ENCODE assay signal across 13 mouse cellular contexts in genomic region chr4:107775672-107776071, GRCm38 (mm10). TPM values are rescaled to one million over a fixed set of nuclear protein-coding genes. Genes with fewer than 3 reads are reported as not detected.
DNase-seq lines count a peak whose midpoint lies in the region; ATAC-seq and TF ChIP-seq lines count a peak whose summit lies in the region.
"Had no signal": no experiment of that assay in that cellular context is flagged by ENCODE, and none has a peak within 500 bp of the region (broad histone marks: within the 10 kb centered on the region; RNA-seq: fewer than 3 reads in every experiment).

No protein-coding gene starts in this region.

- H3K4me2 ChIP-seq in lung, embryonic 14.5 days, result no peak overlapping the region
- no peak overlapping the region for H3K4me2 ChIP-seq in forebrain, embryonic 16.5 days (ENCODE audit: low read length)
- H3K4me2 ChIP-seq in limb, embryonic 14.5 days (replicated peaks; ENCODE audit: low read depth, low read length, severe bottlenecking), result no peak overlapping the region
- no peak overlapping the region for H3K4me2 ChIP-seq in neural tube, embryonic 13.5 days
- H3K4me2 ChIP-seq: liver, embryonic 15.5 days had no signal

- no peaks in the 10 kb centered on the region for H3K36me3 ChIP-seq in lung, embryonic 14.5 days (ENCODE audit: insufficient read depth)
- no peaks in the 10 kb centered on the region for H3K36me3 ChIP-seq in forebrain, embryonic 16.5 days (ENCODE audit: control insufficient read depth, insufficient read depth)
- H3K36me3 ChIP-seq in limb, embryonic 14.5 days (ENCODE audit: control insufficient read depth, insufficient read depth, low read length), result no peaks in the 10 kb centered on the region
- no peaks in the 10 kb centered on the region for H3K36me3 ChIP-seq in neural tube, embryonic 13.5 days
- H3K36me3 ChIP-seq: liver, embryonic 15.5 days had no signal

- H3K9ac ChIP-seq in lung, embryonic 14.5 days, result no peak overlapping the region
- no peak overlapping the region; the same call in 1 of the 2 replicates for H3K9ac ChIP-seq in forebrain, embryonic 16.5 days (replicated peaks; ENCODE audit: low read depth, low read length)
- no peak overlapping the region for H3K9ac ChIP-seq in limb, embryonic 14.5 days (ENCODE audit: low read depth, low read length, severe bottlenecking)
- no peak overlapping the region for H3K9ac ChIP-seq in neural tube, embryonic 13.5 days
- H3K9ac ChIP-seq: liver, embryonic 15.5 days had no signal

- no peaks in the 10 kb centered on the region for H3K27me3 ChIP-seq in lung, embryonic 14.5 days (ENCODE audit: insufficient read depth, low read length)
- no peaks in the 10 kb centered on the region for H3K27me3 ChIP-seq in forebrain, embryonic 16.5 days (replicated peaks; ENCODE audit: control insufficient read depth, insufficient read depth, low read length)
- H3K27me3 ChIP-seq in limb, embryonic 14.5 days (ENCODE audit: control insufficient read depth, insufficient read depth, low read length), result no peaks in the 10 kb centered on the region
- H3K27me3 ChIP-seq in neural tube, embryonic 13.5 days, result no peaks in the 10 kb centered on the region
- H3K27me3 ChIP-seq: liver, embryonic 15.5 days had no signal

- H3K9me3 ChIP-seq in lung, embryonic 14.5 days (ENCODE audit: low read depth, low read length), result 0 out of 2 replicates have a peak, but pooled peaks cover 3% of the 10 kb centered on the region
- H3K9me3 ChIP-seq in forebrain, embryonic 16.5 days (ENCODE audit: control insufficient read depth, low read length), result 0 out of 2 replicates have a peak, but pooled peaks cover 3% of the 10 kb centered on the region
- H3K9me3 ChIP-seq in limb, embryonic 14.5 days (ENCODE audit: control insufficient read depth, low read length), result no peaks in the 10 kb centered on the region
- no peaks in the 10 kb centered on the region for H3K9me3 ChIP-seq in neural tube, embryonic 13.5 days
- H3K9me3 ChIP-seq: liver, embryonic 15.5 days had no signal

- H3K4me1 ChIP-seq in lung, embryonic 14.5 days (ENCODE audit: insufficient read depth), result no peaks in the 10 kb centered on the region
- H3K4me1 ChIP-seq in forebrain, embryonic 16.5 days (replicated peaks; ENCODE audit: control insufficient read depth, insufficient read depth, low read length), result peaks cover 22% of the 10 kb centered on the region
- no peaks in the 10 kb centered on the region for H3K4me1 ChIP-seq in limb, embryonic 14.5 days (ENCODE audit: control insufficient read depth, insufficient read depth, low read length)
- peaks cover 45% of the 10 kb centered on the region for H3K4me1 ChIP-seq in neural tube, embryonic 13.5 days (replicated peaks)
- no peaks in the 10 kb centered on the region for H3K4me1 ChIP-seq in lung, adult 2 months (ENCODE audit: control insufficient read depth, insufficient read depth, low read length)

- TF ChIP-seq POLR2A in limb, embryonic 14.5 days (IDR thresholded peaks at IDR 0.05; ENCODE audit: borderline replicate concordance, extremely low read depth, insufficient read depth, insufficient read length), result no peak
- TF ChIP-seq POLR2A in lung, adult 2 months (IDR thresholded peaks at IDR 0.05; ENCODE audit: borderline replicate concordance, extremely low read depth, low read depth, low read length), result no peak

- H3K4me3 ChIP-seq in lung, embryonic 14.5 days (ENCODE audit: low read depth, low read length), result no peak overlapping the region
- H3K4me3 ChIP-seq in forebrain, embryonic 16.5 days (replicated peaks; ENCODE audit: low read length), result no peak overlapping the region
- no peak overlapping the region for H3K4me3 ChIP-seq in limb, embryonic 14.5 days (replicated peaks; ENCODE audit: low read length)
- no peak overlapping the region for H3K4me3 ChIP-seq in neural tube, embryonic 13.5 days
- H3K4me3 ChIP-seq in lung, adult 2 months (replicated peaks; ENCODE audit: extremely low read depth, low read depth, low read length), result no peak overlapping the region
- H3K4me3 ChIP-seq: liver, embryonic 15.5 days had no signal

- DNase-seq in lung, embryonic 14.5 days, result no peak
- no peak for DNase-seq in lung, postnatal 10 days
- peak; percentile 24 for DNase-seq in limb, embryonic 14.5 days (ENCODE audit: low spot score)
- DNase-seq in lung, adult 2 months, result no peak
- no peak for DNase-seq in ovary, postnatal 10 days (ENCODE audit: low spot score)
- DNase-seq in testis, postnatal 10 days (ENCODE audit: low spot score), result no peak
- DNase-seq: gastrocnemius, postnatal 36 days; heart, postnatal 10 days; kidney, postnatal 36 days; thymus, postnatal 4 days had no signal

- no peak for TF ChIP-seq CTCF in lung, embryonic 14.5 days (IDR thresholded peaks at IDR 0.05; ENCODE audit: low read depth)
- TF ChIP-seq CTCF in lung, adult 2 months (IDR thresholded peaks at IDR 0.05; ENCODE audit: insufficient read depth, low read length), result no peak

- no peak overlapping the region for H3K27ac ChIP-seq in lung, embryonic 14.5 days (ENCODE audit: low read depth)
- H3K27ac ChIP-seq in forebrain, embryonic 16.5 days (ENCODE audit: low read length), result no peak overlapping the region
- H3K27ac ChIP-seq in limb, embryonic 14.5 days (replicated peaks; ENCODE audit: low read depth, low read length), result no peak overlapping the region
- H3K27ac ChIP-seq in neural tube, embryonic 13.5 days (replicated peaks), result peak overlapping the region; percentile 72
- H3K27ac ChIP-seq: liver, embryonic 15.5 days had no signal

- peak; percentile 35; the same call in 1 of the 2 replicates for ATAC-seq in lung, embryonic 14.5 days (ENCODE audit: insufficient read depth)
- ATAC-seq in forebrain, embryonic 16.5 days, result peak; percentile 59
- ATAC-seq in limb, embryonic 14.5 days (ENCODE audit: low FRiP score, low read depth), result peak; percentile 88
- ATAC-seq in neural tube, embryonic 13.5 days (ENCODE audit: low read depth), result peak; percentile 49

- WGBS in lung, embryonic 14.5 days, result 18% methylated on average over 7 of the region's 7 CpGs
- 20% methylated on average over 7 of the region's 7 CpGs for WGBS in forebrain, embryonic 16.5 days
- 29% methylated on average over 7 of the region's 7 CpGs for WGBS in limb, embryonic 14.5 days
- WGBS in neural tube, embryonic 13.5 days, result 10% methylated on average over 7 of the region's 7 CpGs
- 44% methylated on average over 7 of the region's 7 CpGs for WGBS in lung, adult 2 months

RNA-seq across cellular contexts. Expression of gene Lrp8, which starts 26.4 kb away (rescaled TPM):
- polyA plus RNA-seq in lung, embryonic 14.5 days (2014; fragmentation: Nextera tagmentation; extraction: Ambion mirVana), result 1.2 and 1.9 TPM in 2 replicates
- 70.4 and 71.8 TPM in 2 replicates for polyA plus RNA-seq in forebrain, embryonic 16.5 days (2015; fragmentation: Nextera tagmentation; extraction: Ambion mirVana)
- 10.5 and 15.7 TPM in 2 replicates for polyA plus RNA-seq in limb, embryonic 14.5 days (2012; rRNA removed)
- 3.2 and 4.1 TPM in 2 replicates for polyA plus RNA-seq in limb, embryonic 14.5 days (2014; fragmentation: Nextera tagmentation; extraction: Ambion mirVana)
- 51.2 and 54.3 TPM in 2 replicates for polyA plus RNA-seq in neural tube, embryonic 13.5 days (2015; fragmentation: Nextera tagmentation; extraction: Ambion mirVana)
- polyA plus RNA-seq in lung, adult 2 months (2012; rRNA removed), result 2.2 and 2.8 TPM in 2 replicates

Comparison
In these comparisons a context has a peak if more than half of its experiments do, and no peak if none do; other contexts are left out.
1. ATAC-seq: peak in every context shown above with its lines; median percentile 88 in limb, embryonic 14.5 days; 59 in forebrain, embryonic 16.5 days; 49 in neural tube, embryonic 13.5 days; 35 in lung, embryonic 14.5 days.